Mouse (Mus musculus) layer of hippocampus, adult 18-20 months (tissue): ENCODE measurements around the gene Pdcd4. TPM values are rescaled to one million over a fixed set of nuclear protein-coding genes. Genes with fewer than 3 reads are reported as not detected.
"Not testable (repeated sequence)": the region's sequence is repeated elsewhere in the genome, so short reads cannot be mapped to it uniquely, and the experiment has no call there.

Source experiments
- DNase-seq, 2 experiments: peaks; one replicate each; pipeline ENCODE4 v3.0.0; 2022; ENCODE audit warnings: low spot score in 2 of 2
- total RNA-seq, 2 experiments: library from RNA; stranded (reverse); gene quantifications; 2 replicates each; pipeline ENCODE4 v1.2.3; 2021

Gene Pdcd4
- total RNA-seq, 2 experiments from 2014 or later, result 118 to 123 TPM

GRCm38 (mm10) chr19:53943802-53944785, 52.1 kb downstream of the Pdcd4 start, which contains the start of the genes Shoc2 and Bbip1:
TSS of gene Shoc2 (plus strand) at chr19:53944306.
TSS of gene Bbip1 (minus strand) at chr19:53944627.
- DNase-seq, result peak; percentile 99

DNA sequence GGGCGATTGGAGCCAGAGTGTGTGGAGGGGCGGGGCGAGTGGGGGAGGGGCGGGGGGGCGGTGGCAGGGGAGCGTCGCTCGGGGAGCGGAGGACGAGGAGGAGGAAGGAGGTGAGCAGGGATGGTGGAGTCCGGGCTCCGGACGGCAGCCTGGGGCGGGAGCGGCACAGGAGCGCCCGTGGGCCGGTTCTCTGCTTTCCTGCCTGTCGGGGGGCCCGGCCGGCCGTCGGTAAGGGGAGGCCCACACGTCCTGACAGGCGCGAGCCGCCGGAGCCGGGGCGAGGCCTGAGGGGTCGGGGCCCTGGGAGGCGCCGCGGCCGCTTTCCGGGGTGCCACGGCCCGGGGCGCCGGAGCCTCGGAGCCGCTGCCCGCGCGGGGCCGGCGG, 52.7 kb downstream of the Pdcd4 start:
- no peak for DNase-seq

DNA sequence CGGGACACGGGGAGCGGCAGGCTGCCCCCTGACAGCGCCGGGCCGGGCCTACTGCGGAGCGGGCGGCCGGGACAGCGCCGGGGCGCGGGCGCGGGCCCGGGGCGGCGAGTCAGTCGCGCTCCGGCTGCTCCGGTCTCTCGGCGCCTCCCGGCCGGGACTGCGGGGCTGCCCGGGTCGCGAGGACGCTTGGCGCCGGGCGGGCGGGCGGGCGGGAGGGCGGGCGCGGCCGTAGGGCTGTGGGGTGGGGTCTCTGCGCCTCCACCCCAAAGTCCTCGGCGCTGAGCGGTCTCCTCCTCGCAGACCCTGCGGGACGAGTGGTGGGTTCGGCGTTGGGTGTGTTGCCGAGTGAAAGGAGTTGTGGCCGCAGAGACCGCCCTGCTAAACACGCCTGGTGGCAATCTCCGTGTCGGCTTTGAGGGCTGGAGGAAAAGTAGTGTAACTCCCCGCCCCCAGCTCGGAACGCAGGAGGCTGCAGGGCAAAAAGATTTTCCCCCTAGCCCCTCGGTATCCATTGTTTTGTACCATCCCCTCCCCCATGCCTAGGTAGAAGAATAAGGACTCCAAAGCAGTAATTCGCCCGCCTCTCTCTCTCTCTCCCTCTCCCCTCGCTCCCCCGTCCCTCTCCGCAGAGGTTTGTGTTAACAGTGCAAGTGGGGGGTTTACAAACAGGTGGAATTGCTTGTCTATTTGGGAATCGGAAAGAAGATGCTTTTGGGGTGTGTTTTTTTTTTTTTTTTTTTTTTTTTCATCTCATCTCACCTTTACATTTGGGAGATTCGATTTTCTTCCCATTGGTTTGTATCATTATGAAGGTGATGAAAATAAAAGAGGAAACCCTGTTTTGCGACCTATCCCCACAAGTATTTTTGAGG, 53.4 kb downstream of the Pdcd4 start:
- peak in 1 of 2 experiments; percentile 45 for DNase-seq

DNA sequence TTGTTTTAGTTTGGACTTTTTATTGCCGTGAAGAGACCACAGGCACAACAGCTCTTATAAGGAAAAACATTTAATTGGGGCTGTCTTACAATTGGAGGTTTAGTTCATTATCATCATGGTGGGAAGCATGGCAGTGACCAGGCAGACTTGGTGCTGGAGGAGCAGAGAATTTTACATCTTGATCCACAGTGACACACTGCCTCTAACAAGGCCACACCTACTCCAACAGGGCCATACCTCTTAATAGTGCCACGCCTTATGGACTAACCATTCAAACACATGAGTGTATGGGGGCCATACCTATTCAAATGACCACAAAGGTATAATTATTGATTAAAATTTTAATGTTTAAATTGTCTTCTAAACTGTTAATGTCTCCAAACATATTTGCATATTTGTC, 65.5 kb downstream of the Pdcd4 start:
- no peak for DNase-seq

DNA sequence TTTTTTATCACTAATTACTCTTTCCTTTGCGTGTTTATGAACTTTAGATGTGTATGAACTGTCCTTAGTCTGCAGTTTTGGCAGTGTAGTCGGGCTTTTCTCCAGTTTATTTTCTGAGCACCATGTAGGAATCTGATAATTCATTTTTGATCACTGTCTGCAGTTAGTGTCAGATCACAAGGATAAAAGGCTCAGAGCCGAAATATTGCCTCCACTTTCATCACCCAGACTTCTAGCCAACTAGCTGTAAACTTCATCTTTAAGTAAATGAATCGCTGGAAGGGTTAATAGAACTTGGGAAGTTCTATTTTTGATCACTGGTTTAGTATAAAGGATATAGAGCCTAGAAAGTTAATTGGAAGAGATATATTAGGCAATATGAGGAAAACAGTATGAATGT, 70.5 kb downstream of the Pdcd4 start:
- DNase-seq, result no peak

- DNase-seq, result not testable (repeated sequence)
These were observed 72.3 kb downstream of the Pdcd4 start for GRCm38 (mm10) chr19:53964347-53964746.

- no peak for DNase-seq
These were observed 73.0 kb downstream of the Pdcd4 start for GRCm38 (mm10) chr19:53964910-53965633.

DNA sequence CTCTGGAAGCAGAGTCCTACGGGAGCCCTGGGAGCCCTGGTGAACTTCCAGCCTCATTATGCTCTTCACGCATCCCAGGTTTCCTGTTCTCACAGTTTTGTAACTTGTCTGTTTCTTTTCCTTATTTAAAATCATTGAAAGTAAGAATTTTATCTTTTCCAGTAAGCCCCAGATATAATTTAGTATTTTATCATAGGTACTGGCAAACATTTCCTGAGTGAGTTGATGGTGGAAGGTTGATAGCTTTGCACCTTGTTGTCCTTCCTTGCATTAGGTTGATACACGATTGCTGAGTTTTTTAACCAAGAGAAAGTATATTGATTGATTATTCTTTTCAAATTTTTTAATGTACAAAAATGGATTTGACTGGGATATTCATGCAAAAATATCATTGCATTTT, 77.2 kb downstream of the Pdcd4 start:
- DNase-seq, result no peak

DNA sequence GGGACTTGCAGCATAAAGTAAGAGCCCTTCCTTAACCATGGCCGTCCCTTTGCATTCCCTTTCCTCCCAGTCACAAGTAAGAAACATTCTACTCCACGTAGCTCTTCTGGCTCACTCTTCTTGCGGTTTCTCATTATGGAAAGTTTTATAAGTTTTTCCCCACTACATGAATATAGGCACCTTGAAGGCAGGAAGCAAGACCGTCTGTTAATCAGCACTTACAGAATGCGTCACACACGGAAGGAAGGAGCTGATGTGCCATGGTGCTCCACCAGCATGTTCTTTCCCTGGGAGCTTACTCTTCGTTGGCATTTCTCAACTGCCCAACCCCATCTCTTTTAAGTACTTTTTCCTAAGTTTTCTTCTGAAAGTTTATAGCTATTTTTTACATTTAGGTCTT, 79.9 kb downstream of the Pdcd4 start:
- no peak for DNase-seq

DNA sequence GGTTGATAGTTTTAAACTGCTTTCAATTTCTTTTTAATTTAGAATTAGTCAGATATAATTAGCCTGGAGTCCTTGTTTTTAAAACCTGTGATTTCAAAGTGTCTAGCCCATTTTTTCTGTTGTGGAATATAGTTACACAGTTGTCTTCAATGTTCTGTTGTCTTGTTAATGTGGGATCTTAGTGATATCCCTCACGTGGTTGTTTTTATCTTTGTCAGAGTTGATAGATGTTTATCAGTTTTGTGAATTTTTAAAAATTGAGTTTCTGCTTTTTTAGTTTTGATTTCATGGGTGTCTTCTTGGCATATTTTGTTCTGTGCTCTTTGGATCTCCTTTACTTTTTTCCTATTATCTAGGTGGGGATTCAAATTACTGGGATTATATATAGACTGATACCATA, 81.6 kb downstream of the Pdcd4 start:
- DNase-seq, result no peak

Other genes with a start within 250 kb of the Pdcd4 start
- gene Rbm20, start 214.9 kb upstream of the Pdcd4 start, total RNA-seq, result 1 to 10 TPM; 1.7 to 2.9 TPM
- 10 to 100 TPM; 46.3 to 51.5 TPM for gene Shoc2, start 52.1 kb downstream of the Pdcd4 start, total RNA-seq
- 10 to 100 TPM; 46.4 to 49.1 TPM for gene Bbip1, start 52.4 kb downstream of the Pdcd4 start, total RNA-seq
- gene Adra2a, start 151.9 kb downstream of the Pdcd4 start, total RNA-seq, result 10 to 100 TPM; 12.4 to 13.4 TPM